Mouse (Mus musculus) neural tube, embryonic 12.5 days (tissue): ENCODE measurements around the gene Rhox2e. TPM values are rescaled to one million over a fixed set of nuclear protein-coding genes. Genes with fewer than 3 reads are reported as not detected.
"Not testable (repeated sequence)": the region's sequence is repeated elsewhere in the genome, so short reads cannot be mapped to it uniquely, and the experiment has no call there.

ENCODE experiments used
- ATAC-seq: fragments of 200-750 bp; cut with Nextera tagmentation; 2 replicates; pipeline ENCODE4 v1.8.0; 2017; ENCODE audit warnings: low read depth, mild to moderate bottlenecking, moderate TSS enrichment, moderate library complexity; ENCODE audit not compliant: low FRiP score
- H3K27ac ChIP-seq: fragments of 300-500 bp; sonication (generic); 2 replicates; pipeline ENCODE4 v1.5.1; 2016
- H3K27me3 ChIP-seq: fragments of 300-500 bp; sonication (generic); replicated peaks from 2 replicates; pipeline ENCODE4 v1.6.1; 2016; ENCODE audit warnings: mild to moderate bottlenecking
- H3K36me3 ChIP-seq: fragments of 300-500 bp; sonication (generic); 2 replicates; pipeline ENCODE4 v1.6.1; 2016; ENCODE audit warnings: mild to moderate bottlenecking
- H3K4me1 ChIP-seq: fragments of 300-500 bp; sonication (generic); 2 replicates; pipeline ENCODE4 v1.6.1; 2016
- H3K4me2 ChIP-seq: fragments of 300-500 bp; sonication (generic); replicated peaks from 2 replicates; pipeline ENCODE4 v1.6.1; 2016; ENCODE audit warnings: mild to moderate bottlenecking
- H3K4me3 ChIP-seq: fragments of 300-500 bp; sonication (generic); 2 replicates; pipeline ENCODE4 v1.5.1; 2016
- H3K9ac ChIP-seq: fragments of 300-500 bp; sonication (generic); 2 replicates; pipeline ENCODE4 v1.6.1; 2016; ENCODE audit warnings: mild to moderate bottlenecking
- H3K9me3 ChIP-seq: fragments of 300-500 bp; sonication (generic); 2 replicates; pipeline ENCODE4 v1.6.1; 2016; ENCODE audit warnings: mild to moderate bottlenecking
- WGBS: fragments of 180-500 bp; shearing (Covaris S2); methylation state at CpG from one replicate; pipeline ENCODE4 v1.1.7; 2016; 5-methylcytosine and 5-hydroxymethylcytosine counted together
- polyA plus RNA-seq: library from polyadenylated mRNA; unstranded; fragments of >200 nt; fragmentation: Nextera tagmentation; extraction: Ambion mirVana; gene quantifications from 2 replicates; pipeline ENCODE4 v1.2.1, GENCODE M21; 2016

The Rhox2e gene
- not detected in 2 replicates for polyA plus RNA-seq

- H3K4me3 ChIP-seq, ATAC-seq, H3K27ac ChIP-seq, H3K9me3 ChIP-seq, H3K27me3 ChIP-seq, H3K4me2 ChIP-seq, H3K36me3 ChIP-seq, H3K4me1 ChIP-seq, H3K9ac ChIP-seq: not testable (repeated sequence)
- 95% methylated on average over 2 of the region's 8 CpGs for WGBS
These were observed at the start of gene Rhox2e for GRCm38 (mm10) chrX:37530152-37530551. Gene Rhox2e (plus strand): TSS chrX:37530452.

GRCm38 (mm10) chrX:37514059-37514458 lies 16.2 kb upstream of the Rhox2e start, which contains the start of gene Rhox4d:
Gene Rhox4d (plus strand): TSS chrX:37514359.
- not testable (repeated sequence) for ATAC-seq, H3K9ac ChIP-seq, H3K4me3 ChIP-seq, H3K27ac ChIP-seq, H3K4me1 ChIP-seq, H3K27me3 ChIP-seq, H3K9me3 ChIP-seq, H3K4me2 ChIP-seq, H3K36me3 ChIP-seq
- WGBS, result 89% methylated on average over 12 of the region's 18 CpGs

- H3K9ac ChIP-seq, H3K36me3 ChIP-seq, H3K27me3 ChIP-seq, H3K4me1 ChIP-seq, H3K27ac ChIP-seq, H3K4me3 ChIP-seq, ATAC-seq, H3K9me3 ChIP-seq, H3K4me2 ChIP-seq: not testable (repeated sequence)
- WGBS, result no CpG with 5 or more reads among the region's 4 CpGs
These were observed 11.5 kb downstream of the Rhox2e start, which contains the start of gene Rhox3e for GRCm38 (mm10) chrX:37541719-37542118. Gene Rhox3e (plus strand): TSS chrX:37542019.

- H3K4me2 ChIP-seq, result not testable (repeated sequence)
- WGBS, result 91% methylated on average over 10 of the region's 18 CpGs
These were observed 26.9 kb downstream of the Rhox2e start, which contains the start of gene Rhox4e for GRCm38 (mm10) chrX:37557112-37557511. Gene Rhox4e (plus strand): TSS chrX:37557412.

GRCm38 (mm10) chrX:37571105-37571504 lies 40.9 kb downstream of the Rhox2e start, which contains the start of gene Rhox2f:
Gene Rhox2f (plus strand): TSS chrX:37571405.
- not testable (repeated sequence) for H3K36me3 ChIP-seq, H3K9ac ChIP-seq, H3K27ac ChIP-seq, H3K27me3 ChIP-seq, ATAC-seq, H3K4me2 ChIP-seq, H3K4me1 ChIP-seq, H3K4me3 ChIP-seq, H3K9me3 ChIP-seq
- 94% methylated on average over 8 of the region's 8 CpGs for WGBS

More at GRCm38 (mm10) chrX:37557112-37557511, 26.9 kb downstream of the Rhox2e start, which contains the start of gene Rhox4e:
- H3K4me3 ChIP-seq, H3K36me3 ChIP-seq, ATAC-seq, H3K27me3 ChIP-seq, H3K27ac ChIP-seq, H3K9me3 ChIP-seq, H3K9ac ChIP-seq, H3K4me1 ChIP-seq: not testable (repeated sequence)

- not testable (repeated sequence) for H3K9me3 ChIP-seq, H3K36me3 ChIP-seq, H3K27me3 ChIP-seq, H3K27ac ChIP-seq, H3K4me1 ChIP-seq, H3K4me2 ChIP-seq, H3K4me3 ChIP-seq, H3K9ac ChIP-seq, ATAC-seq
- 74% methylated on average over 2 of the region's 2 CpGs for WGBS
These were observed 42.4 kb downstream of the Rhox2e start for GRCm38 (mm10) chrX:37572638-37573037.

- not testable (repeated sequence) for H3K9ac ChIP-seq, H3K4me2 ChIP-seq, ATAC-seq, H3K9me3 ChIP-seq, H3K27me3 ChIP-seq, H3K4me1 ChIP-seq, H3K4me3 ChIP-seq, H3K36me3 ChIP-seq, H3K27ac ChIP-seq
These were observed 50.4 kb downstream of the Rhox2e start, which contains the start of gene Rhox3f for GRCm38 (mm10) chrX:37580692-37581091. Gene Rhox3f (plus strand): TSS chrX:37580992.

Other genes with a start within 250 kb of the Rhox2e start
- gene Rhox3a2, start 150.4 kb upstream of the Rhox2e start, polyA plus RNA-seq, result not detected in 2 replicates
- gene Rhox4a2, start 139.6 kb upstream of the Rhox2e start, polyA plus RNA-seq, result not detected in 2 replicates
- gene Rhox2b, start 118.4 kb upstream of the Rhox2e start, polyA plus RNA-seq, result not detected in 2 replicates
- not detected in 2 replicates for gene Rhox4b, start 98.0 kb upstream of the Rhox2e start, polyA plus RNA-seq
- gene Rhox2c, start 76.8 kb upstream of the Rhox2e start, polyA plus RNA-seq, result not detected in 2 replicates
- gene Rhox3c, start 71.9 kb upstream of the Rhox2e start, polyA plus RNA-seq, result not detected in 2 replicates
- gene Rhox4c, start 50.1 kb upstream of the Rhox2e start, polyA plus RNA-seq, result not detected in 2 replicates
- not detected in 2 replicates for gene Rhox2d, start 37.0 kb upstream of the Rhox2e start, polyA plus RNA-seq
- gene Rhox4d, start 16.1 kb upstream of the Rhox2e start, polyA plus RNA-seq, result not detected in 2 replicates
- gene Rhox3e, start 11.6 kb downstream of the Rhox2e start, polyA plus RNA-seq, result not detected in 2 replicates
- not detected in 2 replicates for gene Rhox4e, start 27.0 kb downstream of the Rhox2e start, polyA plus RNA-seq
- not detected in 2 replicates for gene Rhox2f, start 41.0 kb downstream of the Rhox2e start, polyA plus RNA-seq
- not detected in 2 replicates for gene Rhox3f, start 50.5 kb downstream of the Rhox2e start, polyA plus RNA-seq
- not detected in 2 replicates for gene Rhox4f, start 77.3 kb downstream of the Rhox2e start, polyA plus RNA-seq
- not detected in 2 replicates for gene Rhox3g, start 98.2 kb downstream of the Rhox2e start, polyA plus RNA-seq
- gene Rhox2g, start 113.0 kb downstream of the Rhox2e start, polyA plus RNA-seq, result not detected in 2 replicates
- gene Rhox4g, start 120.9 kb downstream of the Rhox2e start, polyA plus RNA-seq, result not detected in 2 replicates
- not detected in 2 replicates for gene Rhox3h, start 138.3 kb downstream of the Rhox2e start, polyA plus RNA-seq
- not detected in 2 replicates for gene Rhox2h, start 142.8 kb downstream of the Rhox2e start, polyA plus RNA-seq